Mouse (Mus musculus) T-helper 2 cell (primary cell): ENCODE results near the gene Obsl1.

Experiments used
- in situ Hi-C: fragments of 300-600 bp; cut with MboI, MseI; formaldehyde crosslinking; loops from one replicate; pipeline ENCODE4 v1.15.1; 2025; ENCODE audit warnings: high pct_unique_total_duplicates

The Obsl1 gene

GRCm38 (mm10) chr1:75455948-75456347 is 50.3 kb downstream of the Obsl1 start:
- in situ Hi-C loops, result no loop called here

GRCm38 (mm10) chr1:75455433-75455832 is 50.8 kb downstream of the Obsl1 start:
- in situ Hi-C loops, result no loop called here

- in situ Hi-C loops, result no loop called here
Measured at GRCm38 (mm10) chr1:75451900-75452299, 54.4 kb downstream of the Obsl1 start.

- in situ Hi-C loops, result no loop called here
Measured at GRCm38 (mm10) chr1:75450314-75451005, 55.8 kb downstream of the Obsl1 start, which contains the start of gene Asic4. Gene Asic4 (plus strand): TSS chr1:75450436.

GRCm38 (mm10) chr1:75449377-75450135 is 56.7 kb downstream of the Obsl1 start:
- in situ Hi-C loops, result no loop called here

- in situ Hi-C loops, result no loop called here
Measured at GRCm38 (mm10) chr1:75448937-75449336, 57.3 kb downstream of the Obsl1 start.

- in situ Hi-C loops, result no loop called here
Measured at GRCm38 (mm10) chr1:75448052-75448431, 58.2 kb downstream of the Obsl1 start.

GRCm38 (mm10) chr1:75447265-75448051 is 58.8 kb downstream of the Obsl1 start:
- in situ Hi-C loops, result no loop called here

- in situ Hi-C loops, result no loop called here
Measured at GRCm38 (mm10) chr1:75446656-75447055, 59.6 kb downstream of the Obsl1 start.

GRCm38 (mm10) chr1:75445751-75446611 is 60.3 kb downstream of the Obsl1 start:
- in situ Hi-C loops, result no loop called here

GRCm38 (mm10) chr1:75445141-75445701 is 61.0 kb downstream of the Obsl1 start:
- in situ Hi-C loops, result no loop called here

- in situ Hi-C loops, result no loop called here
Measured at GRCm38 (mm10) chr1:75444208-75444607, 62.0 kb downstream of the Obsl1 start.

- in situ Hi-C loops, result no loop called here
Measured at GRCm38 (mm10) chr1:75443247-75444024, 62.8 kb downstream of the Obsl1 start.

- in situ Hi-C loops, result no loop called here
Measured at GRCm38 (mm10) chr1:75442811-75443210, 63.4 kb downstream of the Obsl1 start.

GRCm38 (mm10) chr1:75442171-75442570 is 64.1 kb downstream of the Obsl1 start:
- in situ Hi-C loops, result no loop called here

- in situ Hi-C loops, result no loop called here
Measured at GRCm38 (mm10) chr1:75441471-75441996, 64.7 kb downstream of the Obsl1 start.

GRCm38 (mm10) chr1:75440661-75441060 is 65.6 kb downstream of the Obsl1 start:
- in situ Hi-C loops, result no loop called here

GRCm38 (mm10) chr1:75438782-75439181 is 67.5 kb downstream of the Obsl1 start:
- in situ Hi-C loops, result loop anchor here (5.0 kb wide), 2 partner anchors 39 to 311 kb away; partner anchors contain the start of genes Chpf, Nhej1 and Tmem198

- in situ Hi-C loops, result loop anchor here (5.0 kb wide), 2 partner anchors 42 to 308 kb away; partner anchors contain the start of genes Chpf, Nhej1 and Tmem198
Measured at GRCm38 (mm10) chr1:75435475-75436328, 70.5 kb downstream of the Obsl1 start, which contains the start of gene Gmppa. Gene Gmppa (plus strand): TSS chr1:75435930.
